Mouse (Mus musculus) lung, adult 2 months (tissue): Measurements from ENCODE around the gene Itga9.

Experiments
- CTCF ChIP-seq: fragments of 200-500 bp; IDR thresholded peaks from 2 replicates; pipeline ENCODE4 v1.5.1; 2011; ENCODE audit warnings: mild to moderate bottlenecking, low read length, control low read depth; ENCODE audit not compliant: insufficient read depth
- POLR2A ChIP-seq: fragments of 200-500 bp; IDR thresholded peaks from 2 replicates; pipeline ENCODE4 v1.6.1; 2011; ENCODE audit warnings: low read depth, mild to moderate bottlenecking, control low read depth, low read length, borderline replicate concordance; ENCODE audit errors: extremely low read depth

DNA sequence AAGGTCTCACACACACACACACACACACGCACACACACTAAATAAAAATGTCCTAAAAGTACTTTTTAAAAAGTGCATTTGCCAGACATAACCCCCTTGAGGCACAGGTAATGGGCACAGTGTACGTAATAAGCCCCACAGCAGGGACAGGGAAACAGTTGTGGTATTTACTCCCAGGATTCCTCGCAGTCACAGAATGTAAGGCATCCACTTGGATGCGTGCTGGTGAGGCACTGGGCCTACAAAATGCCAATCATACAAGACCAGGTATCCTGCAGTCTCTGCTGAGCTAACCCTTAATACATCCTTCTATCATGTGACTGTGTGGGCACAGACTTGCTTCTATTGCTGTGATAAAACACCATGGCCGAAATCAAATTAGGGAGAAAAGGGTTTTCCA is 342.0 kb downstream of the Itga9 start:
- TF ChIP-seq POLR2A (no peak), CTCF (no peak)
